Mouse (Mus musculus): ENCODE measurements at regions not wholly inside any gene's neighbourhood (a gene's known extent, or its start where the extent isn't known, plus 50 kb on each side); places are given as distances from the start of the nearest gene placed in this dataset.

- TF ChIP-seq CTCF (conservative IDR thresholded peaks at IDR 0.05; ENCODE audit: insufficient read depth, insufficient read length, low read depth, low read length) (no peak), POLR2A (IDR thresholded peaks at IDR 0.05; ENCODE audit: low read depth, low read length) (no peak)
Observed at GRCm38 (mm10) chr17:15311822-15312221, 64.8 kb downstream of the Dll1 start.

All from kidney, adult 2 months (tissue).